Mouse (Mus musculus) lung, postnatal 0 days (tissue): ENCODE measurements around the gene Wfdc1.

Experiments
- CTCF ChIP-seq: IDR thresholded peaks from 2 replicates; pipeline ENCODE4 v1.5.1; 2016; ENCODE audit warnings: antibody characterized with exemption, mild to moderate bottlenecking
- EP300 ChIP-seq: IDR thresholded peaks from 2 replicates; pipeline ENCODE4 v1.6.1; 2016; ENCODE audit warnings: antibody characterized with exemption, mild to moderate bottlenecking, control low read depth

- no peak for TF ChIP-seq CTCF
- no peak for TF ChIP-seq EP300
Observed at GRCm38 (mm10) chr8:119665270-119665669, 895 bp upstream of the Wfdc1 start.
